Mouse (Mus musculus): ENCODE measurements around the gene Fnip1. TPM values are rescaled to one million over a fixed set of nuclear protein-coding genes. Genes with fewer than 3 reads are reported as not detected.
A peak's percentile ranks its signal among the peaks of the same experiment; 100 is the strongest.

The Fnip1 gene
- polyA plus RNA-seq, 1 experiment: 7.5 TPM

- Histone ChIP-seq H3K4me1 (ENCODE audit: control insufficient read depth, insufficient read depth, low read length) (no peaks in the 10 kb centered on the region), H3K4me3 (replicated peaks; ENCODE audit: control insufficient read depth, low read depth, low read length) (no peak overlapping the region), H3K27ac (ENCODE audit: control insufficient read depth, insufficient read depth, low read depth, low read length, poor library complexity) (no peak overlapping the region)
- TF ChIP-seq POLR2A (IDR thresholded peaks at IDR 0.05; ENCODE audit: borderline replicate concordance, control insufficient read depth, low read depth, low read length) (no peak), CTCF (IDR thresholded peaks at IDR 0.05; ENCODE audit: control insufficient read depth, insufficient read depth, low read length) (no peak)
These were observed 75.6 kb downstream of the Fnip1 start for GRCm38 (mm10) chr11:54513584-54513983.

GRCm38 (mm10) chr11:54521927-54522528, 84.0 kb downstream of the Fnip1 start:
- WGBS: 3% methylated on average over 18 of the region's 18 CpGs
- TF ChIP-seq CTCF (IDR thresholded peaks at IDR 0.05; ENCODE audit: control insufficient read depth, insufficient read depth, low read length) (no peak), POLR2A (IDR thresholded peaks at IDR 0.05; ENCODE audit: borderline replicate concordance, control insufficient read depth, low read depth, low read length) (0 out of 2 replicates have a peak, but pooled peaks have one; percentile 75)
- Histone ChIP-seq H3K4me1 (ENCODE audit: control insufficient read depth, insufficient read depth, low read length) (peaks cover 1% of the 10 kb centered on the region; the same call in 1 of the 2 replicates), H3K4me3 (replicated peaks; ENCODE audit: control insufficient read depth, low read depth, low read length) (peak overlapping the region; percentile 92), H3K27ac (ENCODE audit: control insufficient read depth, insufficient read depth, low read depth, low read length, poor library complexity) (peak overlapping the region; percentile 99)

- Histone ChIP-seq H3K4me3 (replicated peaks; ENCODE audit: control insufficient read depth, low read depth, low read length) (peak within 1 kb of the TSS; percentile 92), H3K27ac (ENCODE audit: control insufficient read depth, insufficient read depth, low read depth, low read length, poor library complexity) (peak within 1 kb of the TSS; percentile 99), H3K4me1 (ENCODE audit: control insufficient read depth, insufficient read depth, low read length) (peaks cover 1% of the 10 kb centered on the region; the same call in 1 of the 2 replicates)
- no peak; the same call in 1 of the 2 replicates for TF ChIP-seq CTCF (IDR thresholded peaks at IDR 0.05; ENCODE audit: control insufficient read depth, insufficient read depth, low read length)
- TF ChIP-seq POLR2A (IDR thresholded peaks at IDR 0.05; ENCODE audit: borderline replicate concordance, control insufficient read depth, low read depth, low read length): peak; percentile 94
- WGBS: under 1% methylated on average over 73 of the region's 73 CpGs
These were observed 84.8 kb downstream of the Fnip1 start, which contains the start of gene Rapgef6 for GRCm38 (mm10) chr11:54522529-54523430. Gene Rapgef6, plus strand, starts transcription at chr11:54522847.

GRCm38 (mm10) chr11:54523431-54524001, 85.5 kb downstream of the Fnip1 start:
- peaks cover 1% of the 10 kb centered on the region; the same call in 1 of the 2 replicates for H3K4me1 ChIP-seq (ENCODE audit: control insufficient read depth, insufficient read depth, low read length)
- peak overlapping the region; percentile 91 for H3K4me3 ChIP-seq (replicated peaks; ENCODE audit: control insufficient read depth, low read depth, low read length)
- WGBS: 4% methylated on average over 10 of the region's 10 CpGs
- H3K27ac ChIP-seq (ENCODE audit: control insufficient read depth, insufficient read depth, low read depth, low read length, poor library complexity): peak overlapping the region; percentile 99
- TF ChIP-seq POLR2A (IDR thresholded peaks at IDR 0.05; ENCODE audit: borderline replicate concordance, control insufficient read depth, low read depth, low read length): no peak

- TF ChIP-seq POLR2A (IDR thresholded peaks at IDR 0.05; ENCODE audit: borderline replicate concordance, control insufficient read depth, low read depth, low read length) (no peak), CTCF (IDR thresholded peaks at IDR 0.05; ENCODE audit: control insufficient read depth, insufficient read depth, low read length) (no peak)
- H3K4me1 ChIP-seq (ENCODE audit: control insufficient read depth, insufficient read depth, low read length): peaks cover 2% of the 10 kb centered on the region
- WGBS: 2% methylated on average over 2 of the region's 2 CpGs
- no peak overlapping the region for H3K4me3 ChIP-seq (replicated peaks; ENCODE audit: control insufficient read depth, low read depth, low read length)
- no peak overlapping the region for H3K27ac ChIP-seq (ENCODE audit: control insufficient read depth, insufficient read depth, low read depth, low read length, poor library complexity)
These were observed 90.0 kb downstream of the Fnip1 start for GRCm38 (mm10) chr11:54528002-54528401.

GRCm38 (mm10) chr11:54530391-54530790, 92.4 kb downstream of the Fnip1 start:
- Histone ChIP-seq H3K27ac (ENCODE audit: control insufficient read depth, insufficient read depth, low read depth, low read length, poor library complexity) (no peak overlapping the region), H3K4me1 (ENCODE audit: control insufficient read depth, insufficient read depth, low read length) (peaks cover 4% of the 10 kb centered on the region)
- 77% methylated on average over 1 of the region's 1 CpGs for WGBS

GRCm38 (mm10) chr11:54530916-54531315, 92.9 kb downstream of the Fnip1 start:
- Histone ChIP-seq H3K4me3 (replicated peaks; ENCODE audit: control insufficient read depth, low read depth, low read length) (no peak overlapping the region), H3K27ac (ENCODE audit: control insufficient read depth, insufficient read depth, low read depth, low read length, poor library complexity) (no peak overlapping the region), H3K4me1 (ENCODE audit: control insufficient read depth, insufficient read depth, low read length) (peaks cover 4% of the 10 kb centered on the region)
- no peak for TF ChIP-seq CTCF (IDR thresholded peaks at IDR 0.05; ENCODE audit: control insufficient read depth, insufficient read depth, low read length)
- no peak for TF ChIP-seq POLR2A (IDR thresholded peaks at IDR 0.05; ENCODE audit: borderline replicate concordance, control insufficient read depth, low read depth, low read length)
- 72% methylated on average over 1 of the region's 1 CpGs for WGBS

More at GRCm38 (mm10) chr11:54530391-54530790, 92.4 kb downstream of the Fnip1 start:
- no peak overlapping the region for H3K4me3 ChIP-seq (replicated peaks; ENCODE audit: control insufficient read depth, low read depth, low read length)
- TF ChIP-seq CTCF (IDR thresholded peaks at IDR 0.05; ENCODE audit: control insufficient read depth, insufficient read depth, low read length) (no peak), POLR2A (IDR thresholded peaks at IDR 0.05; ENCODE audit: borderline replicate concordance, control insufficient read depth, low read depth, low read length) (no peak)

- H3K4me3 ChIP-seq (replicated peaks; ENCODE audit: control insufficient read depth, low read depth, low read length): no peak overlapping the region
- WGBS: 4% methylated on average over 2 of the region's 2 CpGs
- H3K27ac ChIP-seq (ENCODE audit: control insufficient read depth, insufficient read depth, low read depth, low read length, poor library complexity): no peak overlapping the region
- peaks cover 6% of the 10 kb centered on the region for H3K4me1 ChIP-seq (ENCODE audit: control insufficient read depth, insufficient read depth, low read length)
- TF ChIP-seq POLR2A (IDR thresholded peaks at IDR 0.05; ENCODE audit: borderline replicate concordance, control insufficient read depth, low read depth, low read length) (no peak), CTCF (IDR thresholded peaks at IDR 0.05; ENCODE audit: control insufficient read depth, insufficient read depth, low read length) (no peak)
These were observed 95.8 kb downstream of the Fnip1 start for GRCm38 (mm10) chr11:54533834-54534233.
